Mouse (Mus musculus) cerebellum, adult 11-12 months (tissue): ENCODE measurements around the gene Cd7.
A peak's percentile ranks its signal among the peaks of the same experiment; 100 is the strongest.
"Not testable (repeated sequence)": the region's sequence is repeated elsewhere in the genome, so short reads cannot be mapped to it uniquely, and the experiment has no call there.

Experiments
- DNase-seq: peaks from one replicate; pipeline ENCODE4 v3.0.0; 2022

Gene Cd7

DNA sequence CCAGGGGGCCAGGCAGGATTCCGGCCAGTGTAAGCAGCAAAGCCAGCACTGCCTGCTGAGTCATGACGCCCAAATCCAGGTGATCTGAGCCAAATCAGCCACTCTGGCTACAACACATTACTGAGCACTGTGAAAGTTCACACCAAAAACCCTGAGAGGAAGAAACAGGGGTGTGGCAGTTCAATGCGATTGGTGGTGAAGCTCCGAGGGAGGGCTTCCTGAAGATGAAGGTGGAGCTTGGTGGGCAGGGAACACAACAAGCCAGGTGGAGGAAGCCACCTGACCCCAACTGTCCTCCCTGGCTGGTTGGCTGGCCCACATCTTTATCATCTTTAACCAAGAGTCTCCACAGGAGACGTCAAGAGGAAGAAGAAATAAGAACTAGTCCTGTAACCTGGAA is at the start of gene Cd7:
Cd7 (minus strand) TSS at position 117 of the 400 bp plus-strand sequence.
- DNase-seq: no peak

DNA sequence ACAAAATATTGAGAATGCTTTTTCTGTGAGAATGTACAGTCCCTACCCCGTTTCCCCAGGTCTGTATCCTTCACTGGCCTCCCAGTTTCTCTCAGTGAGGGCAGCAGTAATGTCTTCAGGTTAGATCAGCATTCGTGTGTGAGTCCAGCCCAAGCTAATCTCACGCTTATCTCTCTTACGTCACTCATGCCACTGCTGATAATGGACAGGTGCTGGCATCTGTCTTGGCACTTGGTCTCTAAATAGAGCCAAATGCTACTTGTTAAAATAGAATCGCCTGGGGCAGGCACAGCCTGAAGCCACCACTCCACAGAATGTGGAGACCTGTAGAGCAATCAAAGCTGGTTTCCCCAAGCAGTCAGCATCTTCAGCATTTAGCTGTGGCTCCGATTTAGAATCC is 49.8 kb upstream of the Cd7 start:
- no peak for DNase-seq

DNA sequence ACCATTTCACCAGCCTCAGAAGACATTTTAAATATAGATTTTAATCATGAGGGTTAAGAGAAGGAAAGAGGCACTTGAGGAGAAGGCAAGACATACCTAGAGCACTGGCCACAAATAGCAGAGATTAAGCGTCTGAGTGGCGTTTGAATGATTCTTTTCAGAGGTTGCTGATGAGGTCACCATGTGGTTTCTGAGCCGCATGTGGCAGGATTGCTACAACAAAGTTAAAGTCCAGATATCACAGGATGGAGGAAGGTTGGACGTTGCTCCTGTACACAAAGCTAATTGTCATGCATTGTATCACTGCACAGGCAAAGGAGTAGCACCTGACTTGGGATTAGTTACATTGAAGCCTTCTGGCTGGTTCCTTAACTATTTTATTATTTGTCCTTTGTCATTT is 47.1 kb upstream of the Cd7 start:
- DNase-seq: no peak

DNA sequence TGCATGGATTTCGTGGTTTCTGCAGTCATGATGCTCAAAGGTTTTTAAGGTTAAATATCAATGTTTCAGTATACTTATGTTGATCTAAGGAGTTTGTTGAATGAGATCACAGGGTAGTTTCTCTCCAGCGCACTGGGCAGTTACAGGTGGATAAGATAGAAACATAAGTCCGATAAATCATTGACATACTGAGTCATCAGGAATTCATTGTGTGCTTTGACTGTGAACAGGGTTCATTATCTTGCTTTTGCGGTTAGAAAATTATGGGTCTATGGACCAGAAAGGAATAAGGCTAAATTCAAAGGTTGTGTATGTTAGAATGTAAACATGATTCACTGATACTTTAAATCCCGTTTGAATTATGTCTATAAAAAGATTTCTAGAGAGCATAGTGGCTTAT is 46.0 kb upstream of the Cd7 start:
- no peak for DNase-seq

DNA sequence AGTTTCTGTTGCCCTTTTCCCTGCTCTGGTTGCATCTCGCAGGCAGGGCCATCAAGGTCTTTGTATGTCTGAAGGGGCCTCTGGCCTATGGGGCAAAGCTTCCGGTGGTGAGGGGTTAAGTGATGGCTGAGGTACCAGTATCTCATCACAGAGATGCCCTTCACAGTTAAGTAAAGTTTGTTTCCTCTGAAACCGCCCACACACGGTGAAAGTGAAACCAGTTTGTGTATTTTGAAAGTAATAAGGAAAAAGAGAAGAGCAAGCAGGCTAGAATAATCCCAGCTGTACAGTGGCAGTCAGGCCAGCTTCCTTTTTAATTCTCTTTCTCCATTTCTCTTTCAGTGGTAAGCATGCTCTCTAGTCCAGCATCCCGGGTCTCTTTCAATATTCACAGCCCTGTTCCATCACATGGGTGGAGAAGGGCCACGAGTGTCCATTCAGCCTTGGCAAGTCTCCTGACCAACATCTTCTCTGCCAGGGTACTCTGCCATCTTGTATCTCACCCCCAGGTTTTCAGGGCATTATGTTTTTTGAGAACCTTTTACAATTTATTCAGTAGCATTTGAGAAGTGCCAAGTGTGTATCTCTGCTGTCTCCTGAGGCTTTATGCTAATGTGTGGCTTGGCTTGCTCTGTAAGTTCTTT is 43.8 kb upstream of the Cd7 start:
- DNase-seq: no peak

DNA sequence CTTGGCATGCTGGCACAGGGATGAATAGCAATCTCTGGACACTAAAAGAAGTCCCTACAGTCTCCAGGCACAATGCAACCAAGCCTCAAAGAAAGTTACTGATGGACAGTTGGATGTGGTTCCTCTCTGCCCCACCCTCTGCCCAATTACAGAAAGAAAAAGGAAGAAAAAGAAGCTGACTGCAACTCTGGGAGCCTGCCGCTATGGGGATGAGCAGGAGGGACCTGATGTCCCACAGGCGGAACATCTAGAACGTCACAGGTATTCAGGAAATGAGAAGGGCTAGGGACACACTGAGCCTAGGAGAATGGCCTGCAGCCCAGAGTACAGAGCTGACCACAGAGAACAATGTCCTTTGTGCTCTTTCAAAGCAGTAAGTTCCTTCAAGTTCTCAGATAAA is 43.0 kb upstream of the Cd7 start:
- no peak for DNase-seq

DNA sequence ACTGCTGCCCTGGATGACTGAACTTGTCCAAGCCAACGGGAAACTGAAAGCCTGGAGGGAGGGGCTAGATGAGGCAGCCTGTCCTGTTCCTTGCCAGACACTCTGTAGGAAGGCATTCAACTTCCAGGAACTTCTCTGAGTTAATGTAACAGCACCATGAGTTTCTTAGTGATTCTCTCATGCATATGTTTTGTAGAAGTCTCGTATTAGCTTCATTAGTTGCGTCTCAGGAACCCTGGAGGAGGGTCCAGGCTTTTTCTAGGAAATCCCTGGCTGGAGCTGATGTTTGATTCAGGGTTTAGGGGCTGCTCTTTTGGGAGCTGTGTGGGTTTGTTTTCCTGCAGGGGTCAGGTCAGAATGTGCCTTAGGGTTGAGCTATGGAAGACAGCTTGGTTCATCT is 41.9 kb upstream of the Cd7 start, which contains the start of gene Sectm1a:
Sectm1a (minus strand) TSS at position 101 of the 400 bp plus-strand sequence.
- no peak for DNase-seq

DNA sequence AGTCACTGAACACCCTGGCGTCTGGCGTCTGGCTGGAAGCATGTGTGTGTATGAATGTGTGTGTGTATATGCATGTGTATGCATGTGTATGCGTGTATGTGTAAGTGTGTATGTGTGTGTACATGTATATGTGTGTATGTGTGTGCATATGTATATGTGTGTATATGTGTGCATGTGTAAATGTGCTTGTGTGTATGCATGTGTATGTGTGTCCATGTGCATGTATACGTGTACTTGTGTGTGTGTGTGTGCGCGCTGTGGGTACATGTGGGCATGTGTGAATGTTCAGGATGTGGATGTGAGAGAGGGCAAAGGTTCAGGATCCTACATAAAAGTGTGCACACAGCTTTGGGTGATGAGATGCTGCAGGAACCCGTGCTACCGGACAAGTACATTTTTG is 41.1 kb upstream of the Cd7 start:
- DNase-seq: no peak

DNA sequence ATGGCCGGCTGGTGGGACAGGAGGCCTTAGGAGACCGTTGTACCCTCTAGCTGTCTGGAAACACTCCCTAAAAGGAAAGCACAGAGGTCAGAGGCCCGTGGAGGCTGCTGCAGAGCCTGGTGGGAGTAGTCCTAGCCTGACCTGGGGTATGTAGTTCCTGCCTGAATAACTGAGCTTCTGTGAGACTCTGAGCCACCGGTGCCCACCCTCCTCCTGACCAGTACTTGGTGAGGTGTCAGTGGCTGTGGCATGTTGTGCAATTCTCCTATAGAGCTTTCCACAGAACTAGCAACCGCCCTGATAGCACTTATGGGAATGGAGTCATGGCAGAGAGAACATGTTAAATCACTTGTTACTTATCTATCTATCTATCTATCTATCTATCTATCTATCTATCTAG is 36.4 kb upstream of the Cd7 start:
- DNase-seq: no peak

DNA sequence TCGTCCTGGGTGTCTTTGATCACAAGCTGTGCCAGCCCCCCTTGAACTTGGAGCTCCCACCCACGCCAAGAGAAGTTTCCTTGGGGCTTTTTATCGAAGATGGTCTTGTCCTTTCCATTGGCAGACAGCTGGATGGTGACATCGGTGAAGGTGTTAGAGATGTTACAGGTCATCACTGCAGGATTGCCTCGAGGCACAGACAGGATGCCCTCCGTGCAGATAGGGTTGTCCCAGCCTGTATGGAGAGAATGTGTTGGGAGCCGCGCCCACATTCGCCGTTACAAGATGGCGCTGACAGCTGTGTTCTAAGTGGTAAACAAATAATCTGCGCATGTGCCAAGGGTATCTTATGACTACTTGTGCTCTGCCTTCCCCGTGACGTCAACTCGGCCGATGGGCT is 30.4 kb upstream of the Cd7 start:
- not testable (repeated sequence) for DNase-seq

DNA sequence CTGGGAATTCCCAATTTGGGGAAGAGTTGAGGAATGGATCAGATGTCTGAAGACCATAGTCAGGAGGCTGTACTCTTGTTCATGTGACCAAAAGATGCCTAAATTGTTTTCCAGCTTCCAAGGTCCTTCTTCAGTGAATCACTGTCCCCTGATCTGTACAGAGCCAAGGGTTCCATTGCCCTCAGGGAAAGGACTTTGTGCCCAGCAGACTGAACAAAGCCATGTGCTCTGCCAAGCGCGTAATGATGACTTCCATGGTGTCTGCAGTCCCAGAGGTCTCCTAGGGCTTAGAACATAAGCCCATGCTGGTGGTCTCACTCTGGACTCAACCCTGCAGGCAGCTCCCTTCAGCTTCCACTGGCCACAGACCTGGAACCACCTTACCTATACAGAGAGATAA is 28.7 kb upstream of the Cd7 start:
- DNase-seq: no peak

DNA sequence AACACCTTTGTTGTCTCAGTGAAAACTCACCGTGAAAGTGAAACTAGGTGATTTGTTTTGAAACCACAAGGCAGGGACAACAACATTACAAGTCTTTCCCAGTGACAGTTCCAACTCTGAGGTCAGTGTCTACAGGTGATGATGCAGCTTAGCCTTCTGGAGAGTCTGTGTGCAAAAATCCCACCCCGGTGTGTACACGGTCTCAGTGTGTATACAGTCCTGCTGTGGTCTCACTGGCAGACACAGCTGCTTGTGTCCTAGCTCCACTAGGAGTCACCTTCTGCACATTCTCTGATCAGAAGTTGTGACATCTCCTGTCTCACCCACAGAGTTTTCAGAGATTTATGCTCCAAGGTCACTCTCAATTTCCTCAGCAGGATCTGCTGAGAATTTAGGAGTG is 25.0 kb upstream of the Cd7 start:
- DNase-seq: no peak

DNA sequence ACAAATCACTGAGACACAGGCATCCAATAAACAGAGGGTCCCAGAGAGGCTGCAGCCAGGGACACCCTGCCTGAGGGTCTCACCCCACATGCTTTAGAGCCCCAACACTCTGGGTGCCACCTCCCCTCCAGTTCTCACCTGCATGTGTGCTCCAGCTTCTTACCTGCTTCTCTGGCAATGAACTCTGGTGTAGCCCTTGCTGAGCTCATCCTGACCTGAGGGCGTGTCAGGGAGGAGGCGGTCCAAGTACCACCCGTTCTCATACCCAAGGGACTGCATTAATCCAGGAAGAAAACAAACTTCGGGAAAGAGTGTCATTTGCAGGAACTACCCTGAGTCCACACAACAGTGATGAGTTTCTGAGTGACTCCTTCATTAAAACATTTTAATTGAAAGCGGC is 24.2 kb upstream of the Cd7 start, which contains the start of gene Sectm1b:
Sectm1b (minus strand) TSS at position 191 of the 400 bp plus-strand sequence.
- DNase-seq: no peak

DNA sequence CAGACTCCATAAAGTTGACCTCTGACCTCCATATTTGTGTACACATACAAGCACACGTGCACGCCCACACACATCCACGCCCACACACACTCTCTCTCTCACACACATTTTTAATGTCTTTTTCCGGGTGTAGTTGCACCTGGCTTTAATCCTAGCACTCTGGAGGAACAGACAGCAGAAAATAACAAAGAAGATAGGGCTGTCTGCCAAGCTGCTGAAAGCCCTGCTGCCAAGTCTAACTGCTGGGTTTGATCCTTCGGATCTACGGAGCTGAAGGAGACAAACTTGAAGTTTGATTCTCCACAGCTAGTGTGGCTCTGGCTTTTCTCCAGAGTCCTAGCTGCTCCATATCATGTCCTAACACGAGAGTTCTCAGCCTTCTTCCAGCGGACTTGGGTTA is 22.4 kb upstream of the Cd7 start:
- DNase-seq: no peak

DNA sequence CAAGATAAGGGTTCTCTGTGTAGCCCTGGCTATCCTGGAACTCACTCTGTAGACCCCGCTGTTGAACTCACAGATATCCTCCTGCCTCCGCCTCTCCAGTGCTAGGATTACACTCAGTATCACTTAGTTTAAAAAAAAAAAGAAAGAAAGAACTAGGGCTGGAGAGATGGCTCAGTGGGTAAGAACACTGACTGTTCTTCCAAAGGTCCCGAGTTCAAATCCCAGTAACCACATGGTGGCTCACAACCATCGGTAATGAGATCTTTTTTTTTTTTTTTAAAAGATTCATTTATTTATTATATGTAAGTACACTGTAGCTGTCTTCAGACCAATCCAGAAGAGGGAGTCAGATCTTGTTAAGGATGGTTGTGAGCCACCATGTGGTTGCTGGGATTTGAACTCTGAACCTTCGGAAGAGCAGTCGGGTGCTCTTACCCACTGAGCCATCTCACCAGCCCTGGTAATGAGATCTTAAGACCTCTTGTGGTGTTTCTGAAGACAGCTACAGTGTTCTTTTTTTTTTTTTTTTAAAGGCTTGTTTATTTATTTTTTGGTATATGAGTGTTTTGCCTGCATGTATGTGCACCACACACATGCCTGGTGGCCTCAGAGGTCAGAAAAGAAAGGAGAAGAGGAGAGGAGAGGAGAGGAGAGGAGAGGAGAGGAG is 21.3 kb upstream of the Cd7 start:
- DNase-seq: not testable (repeated sequence)

DNA sequence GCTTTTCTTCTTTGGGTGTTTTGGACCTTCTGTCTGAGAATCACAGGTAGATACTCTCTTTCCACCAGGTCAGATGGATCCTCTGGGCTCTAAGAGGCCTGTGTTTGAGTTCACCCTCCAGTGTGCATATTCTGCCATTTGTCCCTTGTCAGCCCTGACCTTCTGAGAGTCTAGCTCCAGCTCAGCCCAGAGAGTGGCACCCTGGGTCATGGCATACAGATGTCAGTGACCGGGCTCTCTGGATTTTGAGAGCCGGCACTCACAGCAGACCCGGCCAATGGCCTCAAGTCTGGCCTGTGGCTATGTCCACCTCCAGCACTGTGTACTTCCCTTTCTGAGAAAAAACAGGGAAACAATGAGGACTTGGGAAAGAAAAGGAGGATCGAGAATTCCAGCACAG is 20.3 kb upstream of the Cd7 start:
- DNase-seq: no peak

DNA sequence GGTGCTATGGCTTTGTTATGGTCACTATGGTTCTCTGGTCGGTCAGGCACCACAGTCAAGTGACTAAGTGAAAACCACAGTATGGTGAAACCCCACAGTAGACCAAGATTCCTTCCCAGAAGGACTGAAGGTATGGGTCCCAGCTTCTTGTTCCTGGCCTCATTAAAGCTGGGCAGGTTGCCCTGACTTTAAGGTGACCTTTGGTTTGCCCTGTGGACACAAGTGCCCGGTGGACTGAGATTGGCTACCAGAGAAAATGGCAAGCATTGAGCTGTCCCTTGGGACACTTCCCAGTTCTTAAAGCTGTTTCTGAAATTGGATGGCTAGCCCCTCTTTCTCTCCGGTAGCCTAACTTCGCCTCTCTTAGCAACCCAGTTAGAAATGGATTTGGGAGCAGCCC is 19.7 kb upstream of the Cd7 start:
- DNase-seq: no peak

DNA sequence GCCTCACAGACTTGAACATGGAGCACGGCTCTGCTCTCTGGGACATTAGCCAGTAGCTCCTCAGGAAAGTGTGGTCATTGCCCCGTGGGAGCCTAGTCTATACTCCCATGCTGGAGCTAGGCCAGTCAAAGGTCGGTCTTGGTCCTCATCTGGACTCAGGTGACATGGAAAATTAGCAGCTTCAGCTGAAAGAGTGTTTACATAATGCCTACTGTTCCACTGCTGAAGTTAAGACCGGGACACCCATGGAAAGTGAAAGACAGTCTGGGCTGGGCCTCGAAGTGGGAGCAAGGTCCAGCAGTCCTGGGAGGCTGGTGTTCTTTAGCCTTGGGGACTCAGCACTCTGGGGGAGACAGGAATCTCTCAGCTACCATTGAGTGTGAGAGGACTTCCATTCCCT is 18.9 kb upstream of the Cd7 start:
- DNase-seq: no peak

DNA sequence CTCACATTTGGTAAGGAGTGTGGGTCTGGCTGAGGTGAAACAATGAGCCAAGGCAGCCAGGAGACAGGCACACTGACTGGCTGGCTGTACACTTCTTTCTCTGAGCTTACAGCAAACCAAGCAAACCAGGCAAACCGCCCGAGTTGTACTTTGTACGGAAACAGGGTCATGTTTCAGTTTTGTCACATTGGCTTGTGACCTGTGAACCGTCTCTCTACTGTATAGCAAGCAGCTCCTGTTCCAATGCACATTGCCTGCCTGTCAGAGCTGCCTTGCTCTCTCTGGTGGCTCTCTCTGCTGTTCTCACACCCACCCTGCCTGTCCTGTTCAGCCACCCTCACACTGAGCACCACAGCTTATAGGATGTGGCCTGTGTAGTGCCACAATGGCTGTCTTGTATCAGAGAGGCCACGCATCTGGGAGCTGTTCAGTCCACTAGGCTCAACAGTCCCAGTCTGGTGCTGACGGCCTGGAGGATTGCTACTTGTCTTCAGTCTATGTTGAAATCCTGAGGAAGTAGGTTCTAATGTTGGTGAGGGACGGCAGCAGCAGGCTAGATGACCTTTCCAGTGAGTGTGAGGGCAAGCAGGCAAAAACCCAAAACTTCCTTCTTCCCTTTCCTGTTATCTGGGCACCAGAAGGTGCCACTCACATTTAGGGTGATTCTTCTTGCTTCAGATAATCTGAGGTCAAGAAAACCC is 17.5 kb upstream of the Cd7 start:
- no peak for DNase-seq

DNA sequence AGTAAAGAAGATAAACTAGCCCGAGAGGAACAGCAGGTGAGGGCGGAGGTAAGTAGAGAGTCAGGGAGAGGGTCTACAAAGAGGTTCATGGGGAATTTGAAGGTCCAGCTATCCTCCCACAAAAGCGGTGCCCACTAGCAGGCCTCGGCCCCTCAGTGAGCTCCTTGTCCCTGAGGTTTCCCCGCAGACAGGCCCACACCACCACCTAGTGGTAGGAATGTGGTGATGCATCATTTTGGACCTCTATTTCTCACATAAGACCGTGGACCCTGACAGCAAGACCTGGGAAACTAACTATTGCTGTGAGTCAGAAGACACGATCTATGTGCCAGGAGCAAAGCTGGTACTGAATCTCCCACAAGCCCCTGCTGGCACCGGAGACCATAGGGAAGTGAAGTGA is 14.3 kb upstream of the Cd7 start:
- DNase-seq: peak; percentile 55

DNA sequence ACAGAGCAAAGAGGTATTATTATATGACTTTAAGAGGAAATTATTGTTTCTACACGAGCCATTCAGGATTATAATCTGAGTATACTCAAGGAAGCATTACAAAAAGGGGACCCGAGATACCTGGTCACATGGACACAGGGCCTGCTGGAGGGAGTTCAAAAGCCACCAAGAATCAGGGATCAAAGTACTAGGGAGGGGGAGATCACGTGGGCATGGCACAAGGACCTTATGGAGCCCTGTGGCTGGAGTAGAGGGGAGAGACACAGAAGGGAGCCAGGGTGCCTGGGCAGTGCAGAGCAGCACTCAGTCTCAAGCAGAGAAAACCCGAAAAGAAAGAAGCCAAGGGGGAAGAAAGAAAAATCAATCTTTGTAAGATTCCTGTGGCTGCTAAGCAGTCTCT is 13.2 kb upstream of the Cd7 start:
- DNase-seq: no peak

DNA sequence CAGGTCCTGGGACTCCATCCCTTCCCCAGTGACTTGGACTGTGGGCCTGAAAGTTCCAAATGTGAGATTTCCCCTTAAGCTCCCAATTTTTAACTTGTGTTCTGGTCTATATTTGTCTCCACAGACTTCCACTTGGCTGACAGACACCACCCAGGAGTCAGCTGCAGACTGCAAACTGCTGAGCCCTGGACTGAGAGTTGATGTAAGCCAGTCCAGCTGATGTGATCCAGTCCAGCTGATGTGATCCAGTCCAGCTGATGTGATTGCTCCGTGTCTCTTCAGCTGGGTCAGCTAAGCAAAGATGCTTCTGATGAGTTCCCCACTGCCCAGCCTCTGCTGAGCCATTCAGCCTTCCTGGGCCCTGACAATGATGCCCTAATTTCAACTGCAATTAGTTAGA is 12.6 kb upstream of the Cd7 start:
- no peak for DNase-seq

DNA sequence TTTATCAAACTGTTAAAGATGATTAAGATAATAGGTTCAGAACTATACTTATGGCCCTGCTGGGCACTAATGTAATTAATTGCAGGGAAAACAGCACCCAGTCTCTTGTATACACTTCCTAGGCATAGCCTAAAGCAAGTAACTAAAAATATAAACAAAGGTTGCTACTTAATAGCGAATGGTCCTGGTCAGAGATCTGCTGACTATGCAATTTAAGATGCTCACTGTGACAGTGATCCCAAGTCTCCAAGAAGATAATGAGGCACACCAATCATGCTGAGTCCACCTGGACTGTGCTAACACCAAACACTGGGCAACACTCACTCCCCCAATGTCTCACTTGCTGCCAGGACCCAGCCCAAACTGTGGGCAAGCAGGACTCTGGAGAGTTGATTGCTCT is 10.6 kb upstream of the Cd7 start:
- no peak for DNase-seq

DNA sequence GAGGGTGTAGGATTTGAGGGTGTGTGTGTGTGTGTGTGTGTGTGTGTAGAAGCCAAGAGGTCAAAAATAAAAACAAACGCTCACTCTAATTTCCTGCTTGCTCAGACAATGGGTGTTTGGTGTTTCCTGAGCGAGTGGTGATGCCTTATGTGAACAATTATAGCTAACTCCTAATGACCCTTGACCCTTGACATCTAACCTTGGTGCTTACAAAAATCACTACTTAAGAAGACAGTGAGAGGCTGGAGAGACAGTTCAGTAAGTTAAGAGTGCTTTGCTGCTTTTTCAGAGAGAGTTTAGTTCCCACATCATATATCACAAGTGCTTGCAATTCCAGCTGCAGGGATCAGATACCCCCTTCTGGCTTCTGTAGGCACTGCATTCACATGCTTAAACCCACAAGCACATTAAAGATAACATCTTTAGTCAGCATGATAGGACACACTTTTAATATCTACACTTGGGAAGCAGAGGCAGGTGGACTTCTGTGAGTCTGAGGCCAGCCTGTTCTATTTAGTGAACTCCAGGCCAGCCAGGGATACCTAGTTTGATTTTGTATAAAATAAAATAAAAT is 8.7 kb upstream of the Cd7 start:
- no peak for DNase-seq
